In the genomic region with DNA sequence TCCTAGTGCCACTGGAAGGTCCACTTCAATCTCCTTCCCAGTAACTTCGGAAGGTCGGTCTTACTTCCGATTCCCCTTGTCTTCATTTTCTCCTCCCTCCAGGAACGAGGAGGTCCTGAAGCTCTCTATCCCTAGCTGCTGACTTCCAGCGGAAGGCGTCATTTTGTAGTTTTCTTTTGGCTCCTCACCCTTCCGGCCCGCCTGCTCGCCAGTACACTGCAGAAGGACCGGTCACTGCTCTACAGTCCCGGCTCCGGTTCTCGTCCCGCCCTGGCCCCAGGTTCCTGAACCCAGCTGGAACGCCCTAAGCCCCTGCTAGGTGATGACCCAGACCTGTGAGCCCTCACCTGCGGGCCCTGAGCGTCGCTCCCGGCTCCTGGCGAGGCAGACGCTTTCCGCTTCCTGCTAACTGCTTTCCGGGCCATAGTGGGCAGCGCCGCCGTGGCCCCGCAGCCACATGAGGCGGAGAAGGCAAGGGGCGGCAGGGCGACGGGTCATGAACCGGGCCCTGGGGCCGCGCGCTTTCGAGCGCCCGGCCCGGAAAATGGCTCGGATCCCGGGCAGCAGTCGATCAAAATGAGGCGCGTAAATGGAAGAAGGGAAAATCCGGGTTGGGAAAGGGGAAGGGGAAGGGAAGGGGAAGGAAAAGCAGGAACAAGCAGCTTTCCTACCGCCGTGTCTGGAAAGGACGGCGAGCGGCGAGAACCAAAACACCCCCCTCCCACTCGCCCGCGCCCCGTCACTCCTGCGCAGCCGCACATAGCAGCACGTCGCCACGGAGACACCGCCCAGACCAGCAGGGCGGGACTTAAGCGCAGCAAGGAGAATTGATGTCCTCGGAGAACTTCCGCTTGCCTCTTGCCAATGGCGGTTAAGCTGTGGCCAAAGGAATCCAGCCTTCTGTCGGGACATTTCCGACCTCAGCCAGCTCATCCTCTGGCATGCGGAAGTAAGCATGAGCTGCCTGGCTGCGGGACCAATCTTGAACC, we compare ENCODE assay signal across 8 mouse cellular contexts. TPM values are rescaled to one million over a fixed set of nuclear protein-coding genes. Genes with fewer than 3 reads are reported as not detected.
DNase-seq lines count a peak whose midpoint lies in the region; ATAC-seq lines count a peak whose summit lies in the region.

A gene (minus strand): TSS at position 749 of the 989 bp plus-strand sequence.

- peak within 1 kb of the TSS; percentile 96 for H3K4me3 ChIP-seq in intestine, embryonic 14.5 days (ENCODE audit: low read depth, low read length)

- ATAC-seq in intestine, embryonic 14.5 days (replicated peaks; ENCODE audit: low FRiP score, low TSS enrichment, low read depth) = peak; percentile 95

- H3K27ac ChIP-seq in intestine, embryonic 14.5 days (ENCODE audit: low read depth) = peak within 1 kb of the TSS; percentile 96

- intact Hi-C loops in left cerebral cortex, postnatal 14 days (cut with DNase I) = loop anchor here (2.0 kb wide), 1 partner anchor 76 kb away; no protein-coding TSS in a partner anchor

- H3K4me2 ChIP-seq in intestine, embryonic 14.5 days (ENCODE audit: low read length) = peak within 1 kb of the TSS; percentile 78

- H3K36me3 ChIP-seq in intestine, embryonic 14.5 days (ENCODE audit: control insufficient read depth, insufficient read depth, low read length) = peaks cover 33% of the 10 kb centered on the region

- WGBS in intestine, embryonic 14.5 days = under 1% methylated on average over 70 of the region's 70 CpGs

- peak within 1 kb of the TSS; percentile 89 for H3K9ac ChIP-seq in intestine, embryonic 14.5 days (ENCODE audit: low read length)

- H3K9me3 ChIP-seq in intestine, embryonic 14.5 days (ENCODE audit: control insufficient read depth, low read length) = no peaks in the 10 kb centered on the region

- H3K27me3 ChIP-seq in intestine, embryonic 14.5 days (replicated peaks; ENCODE audit: control insufficient read depth, insufficient read depth, low read length) = no peaks in the 10 kb centered on the region

- H3K4me1 ChIP-seq in intestine, embryonic 14.5 days (replicated peaks; ENCODE audit: control insufficient read depth, insufficient read depth, low read length) = peaks cover 6% of the 10 kb centered on the region

- DNase-seq in adrenal gland, adult 18-20 months (ENCODE audit: low spot score in 2 of 2) = peak; percentile 91 to 92
- DNase-seq in embryo, embryonic 11 days = peak; percentile 97
- peak; percentile 95 for DNase-seq in gastrocnemius, postnatal 25 days
- peak; percentile 93 for DNase-seq in intestine, embryonic 14.5 days (ENCODE audit: low spot score)
- DNase-seq in left cerebral cortex, postnatal 14 days (ENCODE audit: low spot score in 2 of 2) = peak; percentile 95 to 97
- peak; percentile 97 for DNase-seq in mesoderm, embryonic 11.5 days (ENCODE audit: low read depth, low spot score)
- peak; percentile 94 to 95 for DNase-seq in right cerebral cortex, postnatal 36 days (ENCODE audit: low spot score in 2 of 2)
- DNase-seq in yolk sac, embryonic 10.5 days (ENCODE audit: low spot score) = peak; percentile 96

RNA-seq across cellular contexts. Expression of the gene that starts here (rescaled TPM):
- total RNA-seq in adrenal gland, adult 18-20 months (2021) = 10 to 100 TPM; 41.0 to 53.2 TPM
- 10 to 100 TPM; 25.9 to 26.6 TPM for total RNA-seq in gastrocnemius, postnatal 25 days (2021)
- polyA plus RNA-seq in intestine, embryonic 14.5 days (2014; fragmentation: Nextera tagmentation; extraction: Ambion mirVana) = 44.2 and 44.9 TPM in 2 replicates
- total RNA-seq in left cerebral cortex, postnatal 14 days (2021) = 10 to 100 TPM; 52.7 to 55.3 TPM

Comparison
In these comparisons a context has a peak if more than half of its experiments do, and no peak if none do; other contexts are left out.
1. Peak in every context shown above with its lines: DNase-seq, ATAC-seq, H3K4me3 ChIP-seq and H3K27ac ChIP-seq.